Mouse (Mus musculus) spleen, adult 12 weeks (tissue): ENCODE measurements around the gene Syt11.
A peak's percentile ranks its signal among the peaks of the same experiment; 100 is the strongest.
"Not testable (repeated sequence)": the region's sequence is repeated elsewhere in the genome, so short reads cannot be mapped to it uniquely, and the experiment has no call there.

Source experiments
- DNase-seq: peaks from one replicate; pipeline ENCODE4 v3.0.0; 2022; ENCODE audit warnings: low spot score

Gene Syt11

DNA sequence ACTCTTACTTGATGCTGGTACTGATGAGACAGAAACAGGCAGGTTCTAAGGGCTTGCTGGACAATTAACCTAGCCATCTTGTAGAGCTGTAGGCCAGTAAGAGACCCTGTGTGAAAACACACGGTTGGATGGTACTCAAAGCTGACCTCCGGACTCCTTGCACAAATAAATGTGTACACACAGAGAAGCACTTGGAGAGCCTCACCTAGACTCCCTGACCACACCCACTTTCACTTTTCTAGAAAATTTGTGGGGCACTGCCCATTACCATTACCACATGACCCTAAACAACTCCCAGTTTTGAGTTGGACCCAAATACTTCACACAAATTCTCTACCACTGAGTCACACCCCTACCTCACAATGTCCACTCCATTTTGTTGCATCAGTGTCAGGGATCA is 38.4 kb downstream of the Syt11 start:
- DNase-seq = no peak

DNA sequence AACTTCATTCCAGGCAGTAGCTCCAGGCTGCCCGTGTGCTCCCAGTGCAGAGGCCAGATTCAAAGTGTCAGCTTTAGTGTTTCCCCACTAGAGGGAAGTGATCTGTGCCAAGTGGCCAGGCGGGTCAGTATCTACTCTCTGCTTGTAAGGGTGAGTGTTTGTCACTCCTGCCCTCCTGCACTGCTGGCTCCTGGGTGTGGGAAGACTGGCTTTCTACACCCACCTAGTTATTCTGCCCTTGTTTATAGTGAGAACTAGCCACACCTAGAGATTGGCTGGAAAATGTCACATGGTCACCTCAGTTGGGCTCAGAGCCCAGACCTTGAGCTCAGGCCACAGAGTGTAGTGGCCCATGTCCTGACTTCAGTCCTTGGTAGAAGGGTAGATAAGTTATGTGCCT is 55.9 kb downstream of the Syt11 start:
- DNase-seq = no peak

- DNase-seq = no peak
Measured at GRCm38 (mm10) chr3:88717831-88718230, 57.1 kb downstream of the Syt11 start.

DNA sequence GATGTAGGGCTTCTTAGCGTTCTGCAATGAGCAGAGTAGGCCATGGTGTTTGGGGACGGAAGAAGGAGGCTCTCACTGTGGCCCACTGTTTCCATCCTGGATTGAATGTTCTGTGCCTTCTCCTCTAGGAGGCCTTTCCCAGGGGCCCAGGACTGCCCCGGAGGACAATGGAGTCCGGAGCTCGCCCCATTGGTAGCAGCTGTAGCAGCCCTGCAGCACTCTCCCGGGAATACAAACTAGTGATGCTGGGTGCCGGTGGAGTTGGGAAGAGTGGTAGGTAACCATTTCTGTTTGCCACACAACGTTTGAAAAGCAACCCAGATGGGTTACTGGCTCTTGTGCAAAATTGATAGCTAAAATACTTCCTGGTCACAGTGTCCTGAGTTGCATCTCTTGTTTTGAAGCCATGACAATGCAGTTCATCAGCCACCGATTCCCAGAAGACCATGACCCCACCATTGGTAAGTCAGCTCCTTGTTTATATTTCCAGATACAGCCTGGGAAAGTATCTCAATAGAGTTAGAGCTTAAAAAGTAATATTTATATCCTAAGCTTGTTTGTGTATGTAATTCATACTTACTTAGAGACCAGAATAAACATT is 57.7 kb downstream of the Syt11 start:
- peak; percentile 11 for DNase-seq

- peak; percentile 80 for DNase-seq
Measured at GRCm38 (mm10) chr3:88716399-88717197, 58.4 kb downstream of the Syt11 start, which contains the start of gene Rit1. Rit1 (plus strand) TSS chr3:88716838.

DNA sequence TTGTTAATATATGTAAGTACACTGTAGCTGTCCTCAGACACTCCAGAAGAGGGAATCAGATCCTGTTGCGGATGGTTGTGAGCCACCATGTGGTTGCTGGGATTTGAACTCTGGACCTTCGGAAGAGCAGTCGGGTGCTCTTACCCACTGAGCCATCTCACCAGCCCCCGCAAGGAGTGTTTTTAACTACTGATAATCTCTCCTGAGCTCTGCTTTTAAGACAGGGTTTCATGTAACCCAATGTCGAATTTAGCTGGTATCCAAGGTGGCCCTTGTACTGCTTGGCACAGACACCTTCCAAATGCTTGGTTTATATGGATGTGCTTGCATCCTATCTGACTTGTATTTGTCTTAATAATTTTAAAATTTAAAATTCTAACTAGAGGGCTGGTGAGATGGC is 59.2 kb downstream of the Syt11 start:
- not testable (repeated sequence) for DNase-seq

GRCm38 (mm10) chr3:88714725-88715124 is 60.2 kb downstream of the Syt11 start:
- no peak for DNase-seq

DNA sequence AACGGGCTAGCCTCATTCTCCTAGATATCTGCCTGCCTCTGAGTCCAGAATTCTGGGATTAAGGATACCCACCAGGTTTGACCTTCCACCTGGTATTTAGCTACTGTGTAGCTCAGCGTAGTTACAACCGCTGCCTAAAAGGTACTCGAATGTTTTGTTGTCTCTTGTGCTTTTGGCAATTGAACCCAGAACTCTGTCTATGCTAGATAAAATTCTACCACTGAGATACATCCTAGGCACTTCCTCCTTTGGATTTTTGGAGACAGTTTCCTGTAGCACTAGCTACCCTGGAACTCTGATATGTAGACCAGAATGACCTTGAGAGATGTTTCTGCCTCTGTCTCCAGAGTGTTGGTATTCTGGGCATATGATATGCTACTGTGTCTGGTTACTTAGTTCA is 61.3 kb downstream of the Syt11 start:
- no peak for DNase-seq

DNA sequence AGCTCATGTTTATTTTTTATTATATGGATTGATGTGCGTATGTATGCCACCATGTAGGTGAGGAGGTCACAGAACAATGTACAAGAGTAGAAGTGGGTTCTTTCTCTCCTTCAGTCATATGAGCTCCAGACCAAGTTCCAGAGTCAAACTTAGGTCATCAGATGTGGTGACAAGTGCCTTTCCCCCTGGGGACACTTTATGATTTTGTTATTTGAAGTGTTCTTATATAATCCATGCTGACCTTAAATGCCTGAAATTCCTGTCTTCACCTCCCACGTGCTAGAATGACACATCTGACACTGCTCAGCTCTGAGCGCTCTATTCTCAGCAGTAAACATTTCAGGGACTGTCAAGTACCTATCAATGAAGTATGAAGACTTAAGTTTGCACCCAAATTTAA is 73.7 kb downstream of the Syt11 start:
- DNase-seq = no peak

- no peak for DNase-seq
Measured at GRCm38 (mm10) chr3:88700247-88700646, 74.7 kb downstream of the Syt11 start.

DNA sequence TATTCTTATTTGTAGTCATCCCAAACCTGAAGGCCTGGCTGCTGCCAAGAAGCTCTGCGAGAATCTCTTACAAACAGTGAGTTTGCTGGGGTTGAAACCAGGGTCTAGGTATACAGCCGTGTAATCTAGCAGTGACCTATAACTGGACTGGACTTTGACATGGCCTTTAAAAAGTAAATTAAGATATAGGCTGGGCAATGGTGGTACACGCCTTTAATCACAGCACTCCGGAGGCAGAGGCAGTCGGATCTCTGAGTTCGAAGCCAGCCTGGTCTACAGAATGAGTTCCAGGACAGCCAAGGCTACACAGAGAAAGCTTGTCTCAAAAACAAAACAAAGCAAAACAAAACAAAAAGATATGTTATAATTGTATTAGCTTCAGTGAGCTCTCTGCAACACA is 76.1 kb downstream of the Syt11 start:
- DNase-seq = no peak

DNA sequence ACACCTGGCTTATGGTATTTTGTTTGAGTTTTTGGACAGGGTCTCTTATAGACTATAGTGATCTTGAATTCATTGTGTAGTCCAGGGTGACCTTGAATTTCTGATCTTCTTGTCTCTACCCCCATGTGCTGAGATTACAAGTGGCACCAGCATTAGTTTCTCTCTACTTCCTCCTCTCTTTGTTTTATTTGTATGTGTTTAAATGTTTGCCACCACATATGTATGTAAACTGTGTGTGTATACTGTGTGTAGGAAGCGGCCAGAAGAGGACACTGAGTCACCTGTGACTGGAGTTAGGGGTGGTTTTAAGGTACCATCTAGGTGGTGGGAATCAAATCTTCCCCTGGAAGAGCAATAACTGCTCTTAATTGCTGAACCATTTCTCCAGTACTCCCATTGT is 76.9 kb downstream of the Syt11 start:
- no peak for DNase-seq

DNA sequence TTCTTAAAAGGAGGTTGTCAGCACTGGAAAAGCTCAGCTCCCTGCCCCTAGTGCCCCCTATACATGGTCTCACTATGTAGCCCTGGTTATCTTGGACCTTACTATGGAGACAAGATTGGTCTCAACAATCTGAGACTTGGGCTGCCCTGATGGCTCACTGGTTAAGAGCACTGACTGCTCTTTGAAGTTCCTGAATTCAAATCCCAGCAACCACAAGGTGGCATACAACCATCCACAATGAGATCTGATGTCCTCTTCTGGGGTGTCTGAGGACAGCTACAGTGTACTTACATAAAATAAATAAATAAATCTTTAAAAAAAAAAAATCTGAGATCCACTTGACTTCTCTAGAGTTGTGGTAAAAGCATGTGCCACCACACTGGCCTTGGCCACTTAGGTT is 79.4 kb downstream of the Syt11 start:
- no peak for DNase-seq
